Mouse (Mus musculus) B cell, adult 67 days (primary cell): ENCODE data around the gene Tenm1. TPM values are rescaled to one million over a fixed set of nuclear protein-coding genes. Genes with fewer than 3 reads are reported as not detected.

Source experiments
- total RNA-seq, 2 experiments: library from RNA; stranded (reverse); gene quantifications; 4 replicates each; pipeline ENCODE4 v1.2.4; 2023

Gene Tenm1
- not detected for total RNA-seq

GRCm38 (mm10) chrX:43428855-43429263, at the start of gene Tenm1:
Tenm1 (minus strand) TSS chrX:43429126.

DNA sequence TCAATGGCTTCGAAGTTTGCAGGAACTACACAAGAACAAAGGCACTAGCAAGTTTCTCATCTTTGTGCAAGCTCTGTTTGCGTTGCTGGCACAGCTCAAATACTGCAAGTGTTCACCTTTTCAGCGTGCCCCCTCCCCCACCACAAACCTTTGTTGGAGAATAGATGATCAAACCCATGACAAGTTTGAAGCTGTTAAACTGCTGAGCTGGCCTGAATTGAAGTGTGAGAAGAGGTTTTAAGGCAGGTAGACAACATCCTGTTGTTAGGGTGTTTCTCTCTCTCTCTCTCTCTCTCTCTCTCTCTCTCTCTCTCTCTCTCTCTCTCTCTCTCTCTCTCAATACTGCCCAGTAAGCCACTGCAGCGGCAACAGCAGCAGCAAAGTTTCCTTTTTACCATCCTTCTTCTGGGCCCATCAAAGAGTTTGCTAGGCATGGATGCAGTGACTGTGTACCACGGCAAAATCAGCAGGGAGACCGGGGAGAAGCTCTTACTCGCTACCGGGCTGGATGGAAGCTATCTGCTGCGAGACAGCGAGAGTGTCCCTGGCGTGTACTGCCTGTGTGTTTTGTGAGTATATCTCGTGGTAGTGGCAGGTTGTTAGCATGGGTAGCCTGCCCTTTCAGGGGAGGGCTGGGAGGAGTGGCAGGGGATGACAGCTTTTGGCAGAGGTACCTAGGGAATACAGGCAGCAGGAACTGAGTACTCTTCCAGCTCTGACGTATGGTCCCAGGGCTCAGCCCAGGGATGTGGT, 926.5 kb downstream of the Tenm1 start, which contains the start of gene Sh2d1a:
TSS of gene Sh2d1a (plus strand) at position 163 of the 753 bp plus-strand sequence.

DNA sequence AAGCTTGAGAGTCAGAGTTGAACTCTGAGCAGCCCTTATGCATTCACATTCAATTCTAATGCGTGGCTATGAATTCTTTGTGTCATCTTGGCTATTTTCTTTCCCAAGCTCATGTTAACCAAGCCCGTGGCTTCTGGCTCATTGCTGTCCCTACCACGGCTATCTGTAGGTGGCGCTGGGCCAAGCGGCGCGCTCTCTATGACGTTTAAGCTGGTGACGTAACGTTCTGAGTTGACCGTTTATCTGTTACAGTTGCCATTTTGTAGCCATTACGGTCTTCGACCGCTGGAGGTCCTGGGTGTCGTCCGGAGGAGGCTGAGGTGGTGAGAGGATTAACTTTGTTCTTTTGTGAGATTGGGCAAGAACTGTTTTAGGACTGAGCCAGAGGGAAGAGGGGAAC, 939.5 kb downstream of the Tenm1 start, which contains the start of gene Tex13c2:
TSS of gene Tex13c2 (plus strand) at position 246 of the 400 bp plus-strand sequence.

Other genes with a start within 250 kb of the Tenm1 start
- not detected for gene Tex13c1, start 162.0 kb upstream of the Tenm1 start, total RNA-seq